Mouse (Mus musculus) heart, postnatal 0 days (tissue): ENCODE results near the gene Cyp2ab1.

Experiments
- CTCF ChIP-seq: IDR thresholded peaks from 2 replicates; pipeline ENCODE4 v1.5.1; 2016; ENCODE audit warnings: antibody characterized with exemption, control low read depth, low read depth
- EP300 ChIP-seq: IDR thresholded peaks from 2 replicates; pipeline ENCODE4 v1.6.1; 2016; ENCODE audit warnings: antibody characterized with exemption, low read depth

DNA sequence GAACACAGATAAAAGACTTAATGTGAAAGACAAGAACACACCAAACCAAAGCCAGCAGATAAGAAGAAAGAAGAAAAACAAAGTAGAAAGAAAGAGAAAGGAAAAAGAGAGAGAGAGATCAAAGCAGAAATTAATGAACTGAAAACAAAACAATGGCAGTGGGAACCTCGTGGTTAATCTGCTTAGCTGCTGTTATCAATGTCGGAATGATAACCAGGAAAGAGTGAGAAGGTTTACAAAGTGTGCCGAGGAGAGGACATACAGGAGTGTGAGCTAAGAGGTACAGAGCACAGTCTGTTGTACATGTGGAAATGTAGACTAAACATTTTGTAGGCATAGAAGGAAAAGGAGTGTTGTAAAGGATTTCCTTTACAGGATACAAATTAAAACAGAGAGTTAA lies 52.2 kb downstream of the Cyp2ab1 start:
- TF ChIP-seq CTCF (no peak), EP300 (no peak)
